Mouse (Mus musculus) midbrain, embryonic 11.5 days (tissue): Measurements from ENCODE around the gene Tex264. TPM values are rescaled to one million over a fixed set of nuclear protein-coding genes. Genes with fewer than 3 reads are reported as not detected.
A peak's percentile ranks its signal among the peaks of the same experiment; 100 is the strongest.

Experiments used
- ATAC-seq: fragments of 200-750 bp; cut with Nextera tagmentation; 2 replicates; pipeline ENCODE4 v1.8.0; 2017; ENCODE audit warnings: moderate TSS enrichment, moderate library complexity; ENCODE audit not compliant: low FRiP score
- DNase-seq: peaks from one replicate; pipeline ENCODE4 v3.0.0; 2015; ENCODE audit warnings: low spot score; ENCODE audit errors: missing footprints
- H3K27ac ChIP-seq: fragments of 300-500 bp; sonication (generic); 2 replicates; pipeline ENCODE4 v1.5.1; 2014; ENCODE audit warnings: low read depth, low read length
- H3K27me3 ChIP-seq: fragments of 300-500 bp; sonication (generic); 2 replicates; pipeline ENCODE4 v1.6.1; 2014; ENCODE audit warnings: mild to moderate bottlenecking, low read length, moderate library complexity, mixed read lengths; ENCODE audit not compliant: control insufficient read depth, insufficient read depth
- H3K36me3 ChIP-seq: fragments of 300-500 bp; sonication (generic); 2 replicates; pipeline ENCODE4 v1.6.1; 2014; ENCODE audit warnings: mild to moderate bottlenecking, low read length, moderate library complexity, mixed read lengths; ENCODE audit not compliant: control insufficient read depth, insufficient read depth
- H3K4me1 ChIP-seq: fragments of 300-500 bp; sonication (generic); 2 replicates; pipeline ENCODE4 v1.6.1; 2014; ENCODE audit warnings: low read length; ENCODE audit not compliant: control insufficient read depth, insufficient read depth
- H3K4me2 ChIP-seq: fragments of 300-500 bp; sonication (generic); 2 replicates; pipeline ENCODE4 v1.6.1; 2014; ENCODE audit warnings: mild to moderate bottlenecking, moderate library complexity
- H3K4me3 ChIP-seq: fragments of 300-500 bp; sonication (generic); 2 replicates; pipeline ENCODE4 v1.5.1; 2014; ENCODE audit warnings: low read depth, low read length
- H3K9ac ChIP-seq: fragments of 300-500 bp; sonication (generic); 2 replicates; pipeline ENCODE4 v1.6.1; 2014; ENCODE audit warnings: low read length
- H3K9me3 ChIP-seq: fragments of 300-500 bp; sonication (generic); 2 replicates; pipeline ENCODE4 v1.6.1; 2016; ENCODE audit warnings: low read length; ENCODE audit not compliant: control insufficient read depth
- WGBS: fragments of 180-500 bp; shearing (Covaris S2); extraction: QIAGEN DNeasy Blood & Tissue Kit; methylation state at CpG from one replicate; pipeline ENCODE4 v1.1.7; 2014; 5-methylcytosine and 5-hydroxymethylcytosine counted together
- polyA plus RNA-seq: library from polyadenylated mRNA; unstranded; fragments of >200 nt; fragmentation: Nextera tagmentation; extraction: Ambion mirVana; gene quantifications from 2 replicates; pipeline ENCODE4 v1.2.1, GENCODE M21; 2014

Tex264 gene
- polyA plus RNA-seq, 1 experiment from 2014 or later = 27.1 TPM

DNA sequence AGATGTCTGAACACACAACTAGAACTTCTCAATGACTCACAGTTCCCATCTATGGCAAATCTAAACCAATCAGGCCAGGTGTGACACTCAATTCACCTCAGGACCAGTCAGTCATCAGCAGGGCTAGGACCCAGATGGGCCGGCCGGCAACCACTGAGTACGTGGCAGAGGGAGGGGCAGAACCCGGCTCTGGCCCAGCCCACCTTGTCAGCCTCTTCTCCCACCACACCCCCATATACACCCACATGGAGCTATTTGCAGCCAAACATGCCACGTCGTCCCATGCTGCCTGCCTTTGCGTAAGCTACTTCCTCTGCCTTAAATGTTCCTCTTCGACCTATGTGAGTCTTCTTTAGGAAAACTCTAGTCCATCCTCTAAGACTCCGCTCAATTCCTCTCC, 9.8 kb downstream of the Tex264 start:
- ATAC-seq (0 out of 2 replicates have a peak, but pooled peaks have one; percentile 42), DNase-seq (no peak)
- H3K27me3 ChIP-seq = no peaks in the 10 kb centered on the region
- no peaks in the 10 kb centered on the region for H3K9me3 ChIP-seq
- no peaks in the 10 kb centered on the region for H3K4me1 ChIP-seq
- H3K36me3 ChIP-seq = no peaks in the 10 kb centered on the region; the same call in 1 of the 2 replicates
- no peak overlapping the region for H3K4me3 ChIP-seq
- H3K9ac ChIP-seq = no peak overlapping the region
- WGBS = 77% methylated on average over 9 of the region's 9 CpGs
- no peak overlapping the region for H3K4me2 ChIP-seq
- H3K27ac ChIP-seq = no peak overlapping the region

DNA sequence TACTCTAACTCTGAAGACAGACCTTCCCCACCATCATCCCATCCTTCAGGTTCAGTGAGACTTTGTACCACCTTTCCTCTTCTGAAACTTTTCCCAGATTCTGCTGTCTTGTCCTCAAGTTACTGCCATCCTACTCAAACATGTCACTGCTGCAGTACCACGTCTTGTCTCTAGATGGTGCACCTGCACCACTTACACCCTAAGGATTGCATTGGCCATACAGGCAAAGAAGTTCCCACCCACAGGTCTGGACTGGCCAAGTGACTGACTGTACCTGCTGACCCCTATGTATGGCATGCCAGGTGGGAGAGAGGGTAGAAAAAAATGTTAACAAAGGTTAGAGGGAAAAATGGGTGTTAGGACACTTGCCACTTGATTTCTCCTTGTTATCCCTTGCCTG, 10.2 kb downstream of the Tex264 start:
- H3K4me2 ChIP-seq = no peak overlapping the region
- H3K4me3 ChIP-seq = no peak overlapping the region
- ATAC-seq (peak; percentile 73; the same call in 1 of the 2 replicates), DNase-seq (peak; percentile 98)
- no peaks in the 10 kb centered on the region; the same call in 1 of the 2 replicates for H3K36me3 ChIP-seq
- no peak overlapping the region for H3K9ac ChIP-seq
- no peaks in the 10 kb centered on the region for H3K4me1 ChIP-seq
- no peaks in the 10 kb centered on the region for H3K27me3 ChIP-seq
- no peaks in the 10 kb centered on the region for H3K9me3 ChIP-seq
- no peak overlapping the region for H3K27ac ChIP-seq
- 0% methylated on average over 1 of the region's 1 CpGs for WGBS

GRCm38 (mm10) chr9:106673860-106674259, 11.9 kb downstream of the Tex264 start:
- DNase-seq = no peak
- no peaks in the 10 kb centered on the region for H3K4me1 ChIP-seq
- WGBS = 80% methylated on average over 2 of the region's 2 CpGs
- no peaks in the 10 kb centered on the region; the same call in 1 of the 2 replicates for H3K36me3 ChIP-seq
- no peak overlapping the region for H3K9ac ChIP-seq
- no peaks in the 10 kb centered on the region for H3K27me3 ChIP-seq
- no peak overlapping the region for H3K4me3 ChIP-seq
- no peak for ATAC-seq
- no peak overlapping the region for H3K4me2 ChIP-seq
- no peaks in the 10 kb centered on the region for H3K9me3 ChIP-seq
- no peak overlapping the region for H3K27ac ChIP-seq

DNA sequence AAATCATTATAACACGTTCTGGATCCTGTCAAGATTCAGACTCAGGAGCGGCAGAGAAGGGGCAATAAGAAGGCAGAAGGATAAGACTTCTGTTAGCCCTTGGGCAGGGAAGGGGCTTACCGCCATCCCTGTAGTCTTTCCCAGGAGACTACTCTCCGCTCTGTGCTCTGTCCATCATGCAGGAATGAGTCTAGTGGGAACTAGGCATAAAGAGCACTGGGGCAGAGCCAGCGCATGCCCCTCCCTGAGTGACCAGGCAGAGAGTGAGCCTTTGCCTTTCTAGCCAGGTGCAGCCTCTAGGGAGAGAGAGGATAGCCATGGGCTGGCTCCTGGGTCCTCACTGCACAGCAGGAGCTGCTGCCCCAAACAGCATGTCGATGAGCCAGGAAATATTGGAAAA, 20.9 kb downstream of the Tex264 start:
- H3K4me1 ChIP-seq = peaks cover 7% of the 10 kb centered on the region; the same call in 1 of the 2 replicates
- H3K4me2 ChIP-seq = no peak overlapping the region
- 78% methylated on average over 6 of the region's 6 CpGs for WGBS

GRCm38 (mm10) chr9:106664433-106664832, 21.3 kb downstream of the Tex264 start:
- Histone ChIP-seq H3K4me3 (no peak overlapping the region), H3K4me1 (peaks cover 8% of the 10 kb centered on the region), H3K27me3 (no peaks in the 10 kb centered on the region), H3K27ac (peak overlapping the region; percentile 41; the same call in 1 of the 2 replicates), H3K4me2 (no peak overlapping the region), H3K9me3 (no peaks in the 10 kb centered on the region), H3K9ac (no peak overlapping the region), H3K36me3 (0 out of 2 replicates have a peak, but pooled peaks cover 3% of the 10 kb centered on the region)
- WGBS = 49% methylated on average over 4 of the region's 4 CpGs
- DNase-seq = peak; percentile 79
- peak; percentile 53; the same call in 1 of the 2 replicates for ATAC-seq

More for the DNA sequence above, 20.9 kb downstream of the Tex264 start:
- DNase-seq (peak; percentile 53), ATAC-seq (no peak)
- 0 out of 2 replicates have a peak, but pooled peaks cover 3% of the 10 kb centered on the region for H3K36me3 ChIP-seq
- no peak overlapping the region for H3K9ac ChIP-seq
- no peaks in the 10 kb centered on the region for H3K27me3 ChIP-seq
- H3K9me3 ChIP-seq = no peaks in the 10 kb centered on the region
- H3K27ac ChIP-seq = peak overlapping the region; percentile 41; the same call in 1 of the 2 replicates
- H3K4me3 ChIP-seq = no peak overlapping the region

DNA sequence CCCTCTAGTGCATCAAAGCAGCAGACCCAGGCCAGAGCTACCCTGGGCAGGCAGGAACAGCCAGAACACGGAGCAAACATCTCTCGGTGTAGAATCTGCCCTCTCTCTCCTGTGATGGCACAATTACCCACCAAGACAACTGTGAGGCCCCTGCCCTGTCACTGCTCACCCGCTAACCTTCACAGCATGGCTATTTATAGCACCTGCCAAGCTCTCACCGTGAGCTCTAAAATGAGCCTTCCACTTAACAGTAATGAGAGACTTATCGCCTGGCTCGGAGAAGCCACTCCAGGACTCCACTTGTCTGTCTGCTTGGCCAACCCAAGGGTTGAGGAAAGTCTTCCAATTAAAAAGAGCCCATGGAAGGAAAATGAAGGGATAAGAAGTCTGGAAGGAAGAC, 22.5 kb downstream of the Tex264 start:
- ATAC-seq = no peak
- Histone ChIP-seq H3K27me3 (no peaks in the 10 kb centered on the region), H3K27ac (no peak overlapping the region), H3K4me3 (no peak overlapping the region), H3K4me2 (no peak overlapping the region), H3K36me3 (0 out of 2 replicates have a peak, but pooled peaks cover 4% of the 10 kb centered on the region), H3K4me1 (peaks cover 12% of the 10 kb centered on the region), H3K9me3 (no peaks in the 10 kb centered on the region), H3K9ac (no peak overlapping the region)
- DNase-seq = no peak
- 83% methylated on average over 6 of the region's 6 CpGs for WGBS

- Histone ChIP-seq H3K36me3 (0 out of 2 replicates have a peak, but pooled peaks cover 4% of the 10 kb centered on the region), H3K4me3 (no peak overlapping the region), H3K27ac (peak overlapping the region; percentile 58; the same call in 1 of the 2 replicates), H3K9me3 (no peaks in the 10 kb centered on the region), H3K4me2 (no peak overlapping the region), H3K27me3 (peaks cover 2% of the 10 kb centered on the region; the same call in 1 of the 2 replicates), H3K4me1 (peaks cover 18% of the 10 kb centered on the region), H3K9ac (no peak overlapping the region)
- DNase-seq (peak; percentile 51), ATAC-seq (no peak)
- 63% methylated on average over 1 of the region's 1 CpGs for WGBS
Measured at GRCm38 (mm10) chr9:106659935-106660334, 25.8 kb downstream of the Tex264 start.

DNA sequence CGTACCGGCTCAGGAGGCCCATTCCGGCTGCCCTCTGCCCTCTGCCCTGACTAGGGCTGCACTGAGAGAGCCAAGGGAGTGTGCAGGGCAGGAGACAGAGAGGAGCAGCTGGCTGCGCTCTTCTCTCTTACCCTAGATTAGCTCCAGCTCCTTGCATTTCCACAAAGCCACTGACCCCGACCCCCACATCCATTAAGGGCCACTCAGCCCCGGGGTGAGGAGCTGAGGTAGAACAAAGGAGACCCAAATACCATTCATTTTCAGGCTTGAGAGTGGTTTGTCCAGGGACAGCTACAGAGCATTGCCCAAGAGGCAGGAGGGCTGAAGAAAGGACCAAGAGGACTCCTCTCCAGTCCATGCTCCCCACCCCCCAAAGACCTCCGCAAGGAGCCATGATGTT, 26.3 kb downstream of the Tex264 start:
- peak overlapping the region; percentile 58 for H3K27ac ChIP-seq
- WGBS = 17% methylated on average over 7 of the region's 7 CpGs
- H3K4me2 ChIP-seq = no peak overlapping the region
- peaks cover 15% of the 10 kb centered on the region for H3K4me1 ChIP-seq
- no peak overlapping the region for H3K4me3 ChIP-seq
- no peaks in the 10 kb centered on the region for H3K9me3 ChIP-seq
- no peak overlapping the region for H3K9ac ChIP-seq
- 0 out of 2 replicates have a peak, but pooled peaks cover 4% of the 10 kb centered on the region for H3K36me3 ChIP-seq
- DNase-seq (peak; percentile 86), ATAC-seq (no peak)
- H3K27me3 ChIP-seq = peaks cover 2% of the 10 kb centered on the region; the same call in 1 of the 2 replicates

- Histone ChIP-seq H3K36me3 (0 out of 2 replicates have a peak, but pooled peaks cover 2% of the 10 kb centered on the region), H3K4me2 (no peak overlapping the region), H3K9ac (no peak overlapping the region), H3K27ac (no peak overlapping the region), H3K4me3 (no peak overlapping the region), H3K4me1 (peaks cover 11% of the 10 kb centered on the region), H3K27me3 (peaks cover 2% of the 10 kb centered on the region; the same call in 1 of the 2 replicates), H3K9me3 (no peaks in the 10 kb centered on the region)
- WGBS = 38% methylated on average over 5 of the region's 5 CpGs
- ATAC-seq = no peak
- peak; percentile 76 for DNase-seq
Measured at GRCm38 (mm10) chr9:106657592-106657991, 28.1 kb downstream of the Tex264 start.
